Comparison of ENCODE assay signal across 8 mouse cellular contexts in the genomic region with DNA sequence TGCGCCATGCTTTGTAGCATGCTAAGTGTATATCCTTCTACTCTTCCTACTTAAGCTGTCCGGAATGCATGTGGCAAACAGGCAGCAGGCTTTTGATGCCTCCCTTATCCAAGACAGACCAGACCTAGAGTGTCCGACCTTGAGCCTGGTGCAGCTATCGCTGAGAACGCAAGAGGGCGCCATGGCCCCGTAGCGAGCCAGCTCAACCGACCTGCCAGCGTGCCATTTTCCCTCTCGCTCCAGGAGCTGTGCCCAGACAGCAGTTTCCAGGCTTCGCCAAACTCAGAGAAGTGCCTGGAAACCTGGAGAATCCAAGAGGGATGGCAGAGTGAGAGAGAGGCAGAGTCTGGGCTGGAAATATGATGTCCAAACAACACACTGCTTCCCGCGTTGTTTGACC.
DNase-seq lines count a peak whose midpoint lies in the region; ATAC-seq lines count a peak whose summit lies in the region.

No protein-coding gene starts in this region.

- peaks cover 44% of the 10 kb centered on the region for H3K27me3 ChIP-seq in forebrain, embryonic 11.5 days (ENCODE audit: control insufficient read depth, insufficient read depth, low read length)
- peaks cover 67% of the 10 kb centered on the region for H3K27me3 ChIP-seq in heart, embryonic 15.5 days
- peaks cover 41% of the 10 kb centered on the region for H3K27me3 ChIP-seq in liver, embryonic 12.5 days (replicated peaks)
- H3K27me3 ChIP-seq in neural tube, embryonic 11.5 days (ENCODE audit: control insufficient read depth, insufficient read depth, low read length): peaks cover 43% of the 10 kb centered on the region
- H3K27me3 ChIP-seq in stomach, embryonic 15.5 days (replicated peaks): peaks cover 30% of the 10 kb centered on the region

- H3K9me3 ChIP-seq in forebrain, embryonic 11.5 days (ENCODE audit: control insufficient read depth, low read length): no peaks in the 10 kb centered on the region
- H3K9me3 ChIP-seq in heart, embryonic 15.5 days (replicated peaks): no peaks in the 10 kb centered on the region
- no peaks in the 10 kb centered on the region for H3K9me3 ChIP-seq in liver, embryonic 12.5 days (replicated peaks)
- H3K9me3 ChIP-seq in neural tube, embryonic 11.5 days (ENCODE audit: control insufficient read depth, low read length): no peaks in the 10 kb centered on the region
- H3K9me3 ChIP-seq in stomach, embryonic 15.5 days: no peaks in the 10 kb centered on the region

- ATAC-seq in forebrain, embryonic 11.5 days (replicated peaks; ENCODE audit: low FRiP score): peak; percentile 71
- ATAC-seq in heart, embryonic 15.5 days (replicated peaks; ENCODE audit: insufficient number of reproducible peaks, insufficient read depth, low FRiP score, low read depth): peak; percentile 56; the same call in 1 of the 2 replicates
- peak; percentile 46 for ATAC-seq in liver, embryonic 12.5 days
- peak; percentile 67 for ATAC-seq in neural tube, embryonic 11.5 days (ENCODE audit: insufficient read depth, low FRiP score, low TSS enrichment)
- peak; percentile 71 for ATAC-seq in stomach, embryonic 15.5 days (ENCODE audit: insufficient read depth, low FRiP score, low read depth)

- H3K4me1 ChIP-seq in forebrain, embryonic 11.5 days (replicated peaks; ENCODE audit: control insufficient read depth, insufficient read depth, low read length): peaks cover 7% of the 10 kb centered on the region
- peaks cover 15% of the 10 kb centered on the region for H3K4me1 ChIP-seq in heart, embryonic 15.5 days (replicated peaks)
- H3K4me1 ChIP-seq in liver, embryonic 12.5 days: peaks cover 44% of the 10 kb centered on the region
- peaks cover 8% of the 10 kb centered on the region; the same call in 1 of the 2 replicates for H3K4me1 ChIP-seq in neural tube, embryonic 11.5 days (ENCODE audit: control insufficient read depth, insufficient read depth, low read length)
- H3K4me1 ChIP-seq in stomach, embryonic 15.5 days: peaks cover 9% of the 10 kb centered on the region; the same call in 1 of the 2 replicates

- DNase-seq in CD4-positive helper T cell, adult 2 months (ENCODE audit: low read depth, low spot score): peak; percentile 25
- peak; percentile 62 for DNase-seq in c-Kit-positive CD71-positive TER-119-negative erythroid progenitor cells, embryonic 14.5 days (ENCODE audit: low read depth)
- DNase-seq in forebrain, embryonic 11.5 days (ENCODE audit: low spot score): peak; percentile 93
- peak; percentile 90 for DNase-seq in kidney, postnatal 14 days
- DNase-seq in neural tube, embryonic 11.5 days (ENCODE audit: low spot score): peak; percentile 89

- no peaks in the 10 kb centered on the region for H3K36me3 ChIP-seq in forebrain, embryonic 11.5 days (ENCODE audit: control insufficient read depth, insufficient read depth, low read length)
- no peaks in the 10 kb centered on the region for H3K36me3 ChIP-seq in heart, embryonic 15.5 days
- H3K36me3 ChIP-seq in liver, embryonic 12.5 days: no peaks in the 10 kb centered on the region
- H3K36me3 ChIP-seq in neural tube, embryonic 11.5 days (ENCODE audit: control insufficient read depth, insufficient read depth, low read length): no peaks in the 10 kb centered on the region
- no peaks in the 10 kb centered on the region for H3K36me3 ChIP-seq in stomach, embryonic 15.5 days

- H3K4me2 ChIP-seq in forebrain, embryonic 11.5 days (ENCODE audit: low read depth, low read length, severe bottlenecking): 0 out of 2 replicates have a peak overlapping the region, but pooled peaks have one; percentile 24
- peak overlapping the region; percentile 59 for H3K4me2 ChIP-seq in heart, embryonic 15.5 days
- peak overlapping the region; percentile 63 for H3K4me2 ChIP-seq in liver, embryonic 12.5 days
- peak overlapping the region; percentile 32 for H3K4me2 ChIP-seq in neural tube, embryonic 11.5 days (ENCODE audit: low read depth)
- H3K4me2 ChIP-seq in stomach, embryonic 15.5 days: peak overlapping the region; percentile 50

- H3K9ac ChIP-seq in forebrain, embryonic 11.5 days (ENCODE audit: low read length): no peak overlapping the region
- H3K9ac ChIP-seq in heart, embryonic 15.5 days: no peak overlapping the region
- H3K9ac ChIP-seq in liver, embryonic 12.5 days: no peak overlapping the region
- H3K9ac ChIP-seq in neural tube, embryonic 11.5 days (ENCODE audit: low read length): no peak overlapping the region
- H3K9ac ChIP-seq in stomach, embryonic 15.5 days: no peak overlapping the region

- 3% methylated on average over 14 of the region's 14 CpGs for WGBS in forebrain, embryonic 11.5 days
- 4% methylated on average over 14 of the region's 14 CpGs for WGBS in heart, embryonic 15.5 days
- 7% methylated on average over 14 of the region's 14 CpGs for WGBS in liver, embryonic 12.5 days (ENCODE audit: insufficient replicate concordance)
- WGBS in neural tube, embryonic 11.5 days: 5% methylated on average over 14 of the region's 14 CpGs
- WGBS in stomach, embryonic 15.5 days: 3% methylated on average over 14 of the region's 14 CpGs

- no peak overlapping the region for H3K27ac ChIP-seq in forebrain, embryonic 11.5 days (ENCODE audit: low read depth, low read length)
- H3K27ac ChIP-seq in heart, embryonic 15.5 days: no peak overlapping the region
- peak overlapping the region; percentile 73; the same call in 1 of the 2 replicates for H3K27ac ChIP-seq in liver, embryonic 12.5 days
- no peak overlapping the region for H3K27ac ChIP-seq in neural tube, embryonic 11.5 days (ENCODE audit: low read depth, low read length)
- no peak overlapping the region for H3K27ac ChIP-seq in stomach, embryonic 15.5 days

- peak overlapping the region; percentile 6; the same call in 1 of the 2 replicates for H3K4me3 ChIP-seq in forebrain, embryonic 11.5 days (ENCODE audit: low read depth, low read length)
- peak overlapping the region; percentile 35 for H3K4me3 ChIP-seq in heart, embryonic 15.5 days
- peak overlapping the region; percentile 35 for H3K4me3 ChIP-seq in liver, embryonic 12.5 days
- H3K4me3 ChIP-seq in neural tube, embryonic 11.5 days (ENCODE audit: low read depth, low read length): no peak overlapping the region
- H3K4me3 ChIP-seq in stomach, embryonic 15.5 days (replicated peaks): peak overlapping the region; percentile 25

Comparison
In these comparisons a context has a peak if more than half of its experiments do, and no peak if none do; other contexts are left out.
1. DNase-seq: peak in every context shown above with its lines; median percentile 93 in forebrain, embryonic 11.5 days; 90 in kidney, postnatal 14 days; 89 in neural tube, embryonic 11.5 days; 62 in c-Kit-positive CD71-positive TER-119-negative erythroid progenitor cells, embryonic 14.5 days; 25 in CD4-positive helper T cell, adult 2 months.